Mouse (Mus musculus) left cerebral cortex, adult 9 months (tissue): ENCODE measurements around the gene Cilp2.

Source experiments
- DNase-seq, 2 experiments: peaks; one replicate each; pipeline ENCODE4 v3.0.0; 2022; ENCODE audit warnings: low spot score in 2 of 2

Gene Cilp2

GRCm38 (mm10) chr8:69901484-69902162 lies 14.1 kb upstream of the Cilp2 start:
- DNase-seq = peak; percentile 90 to 98

DNA sequence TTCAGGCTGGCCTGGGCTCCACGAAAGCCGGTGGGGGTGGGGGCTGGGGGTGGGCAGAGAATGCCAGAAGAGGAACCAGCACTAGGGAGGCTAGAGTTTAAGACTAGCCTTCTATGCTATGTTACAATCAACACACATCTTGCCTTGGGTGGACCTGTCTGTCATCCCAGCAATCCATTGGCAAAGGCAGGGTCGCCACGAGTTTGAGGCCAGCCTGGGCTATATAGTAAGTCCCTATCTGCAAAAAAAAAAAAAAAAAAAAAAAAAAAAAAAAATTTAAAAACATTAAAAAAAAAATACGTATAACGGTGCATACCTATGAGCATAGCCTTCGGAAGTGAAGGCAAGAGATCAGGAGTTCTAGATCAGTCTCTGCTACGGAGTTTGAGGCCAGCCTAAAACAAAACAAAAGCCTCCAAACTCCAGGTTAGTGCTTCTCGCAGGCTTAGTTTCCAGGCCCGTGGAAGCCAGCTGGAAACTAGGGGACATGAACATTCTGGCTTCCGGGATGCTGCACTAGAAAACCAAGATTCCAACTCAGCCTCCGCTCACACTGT lies 13.5 kb upstream of the Cilp2 start:
- no peak for DNase-seq

GRCm38 (mm10) chr8:69899876-69900275 lies 12.4 kb upstream of the Cilp2 start:
- DNase-seq = no peak

GRCm38 (mm10) chr8:69897857-69898256 lies 10.4 kb upstream of the Cilp2 start:
- no peak for DNase-seq

DNA sequence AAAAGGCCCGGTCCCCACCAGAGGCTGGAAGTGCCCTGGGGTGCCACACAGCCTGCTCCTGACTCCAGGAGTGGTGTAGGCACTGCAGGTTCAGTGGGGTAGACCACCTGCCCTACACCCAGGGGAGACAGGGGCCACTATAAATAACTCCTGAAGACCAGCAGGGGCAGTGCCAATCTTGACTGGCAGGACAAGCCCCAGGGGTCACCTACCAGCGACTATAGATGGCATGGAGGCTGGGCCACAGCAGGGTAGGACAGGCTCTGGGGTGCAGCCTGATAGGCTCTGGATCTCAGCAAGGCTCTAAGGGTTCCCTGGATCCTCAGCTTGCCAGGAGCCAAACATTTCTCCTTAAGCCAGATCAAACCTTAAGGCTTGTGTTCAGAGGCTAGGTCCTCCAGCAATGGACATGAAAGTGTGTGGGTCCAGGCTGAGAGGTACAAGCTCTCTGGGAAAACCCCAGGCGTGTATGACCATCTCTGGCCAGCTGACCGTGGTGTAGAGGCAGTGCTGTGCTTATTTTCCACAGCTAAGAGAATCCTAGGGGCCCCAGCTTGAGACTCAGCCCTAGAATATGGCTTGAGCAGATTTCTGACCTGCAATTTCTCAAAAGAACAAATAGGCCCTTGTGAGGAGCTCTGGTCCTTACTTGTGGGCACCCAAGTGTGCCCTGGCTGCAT lies 8.4 kb upstream of the Cilp2 start:
- DNase-seq = no peak

- DNase-seq = no peak
These were observed 7.4 kb upstream of the Cilp2 start for GRCm38 (mm10) chr8:69894836-69895332.

- DNase-seq = peak in 1 of 2 experiments; percentile 62
These were observed 6.4 kb upstream of the Cilp2 start for GRCm38 (mm10) chr8:69893863-69894262.

DNA sequence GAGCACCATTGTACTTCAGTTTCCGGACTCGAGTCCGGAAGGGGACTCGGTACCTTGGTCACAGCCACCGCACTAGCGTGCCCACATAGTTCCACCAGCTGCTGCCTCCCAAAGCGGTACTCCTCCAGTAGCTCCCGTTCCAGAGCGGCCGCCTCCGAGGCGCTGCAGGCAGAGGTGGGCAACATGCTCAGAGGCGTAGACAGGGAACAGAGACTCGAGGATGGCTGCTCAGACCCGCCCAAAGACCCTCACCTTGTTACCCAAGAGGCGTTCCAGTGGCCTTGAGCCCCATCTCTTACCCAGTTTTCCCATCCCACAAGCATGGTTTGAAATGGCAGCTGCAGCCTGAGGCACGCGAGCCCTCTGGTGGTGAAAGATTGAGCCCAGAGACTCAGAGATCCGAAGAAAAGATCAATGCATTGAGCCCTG lies 3.3 kb upstream of the Cilp2 start:
- peak in 1 of 2 experiments; percentile 76 for DNase-seq

DNA sequence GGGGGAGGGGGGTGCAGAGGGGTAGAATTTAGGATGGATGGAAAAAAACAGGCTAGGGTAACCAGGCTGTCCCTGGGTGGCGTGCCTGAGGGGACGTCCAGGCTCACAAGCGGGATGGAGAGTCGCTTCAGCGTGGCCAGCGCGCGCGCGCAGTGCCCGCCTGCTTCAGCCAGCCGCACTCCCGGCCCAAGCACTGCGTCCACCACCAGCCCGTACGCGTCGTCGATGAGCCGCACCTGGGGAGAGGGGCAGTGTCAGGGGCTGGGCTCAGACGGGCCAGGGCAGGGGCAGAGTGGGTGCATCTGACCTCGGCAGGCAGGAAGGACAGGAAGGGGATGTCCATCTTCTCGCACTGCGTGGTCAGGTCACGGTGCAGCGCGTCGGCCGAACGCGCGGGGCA lies 1.4 kb upstream of the Cilp2 start:
- no peak for DNase-seq

- DNase-seq = no peak
These were observed 868 bp upstream of the Cilp2 start for GRCm38 (mm10) chr8:69888244-69888866.

DNA sequence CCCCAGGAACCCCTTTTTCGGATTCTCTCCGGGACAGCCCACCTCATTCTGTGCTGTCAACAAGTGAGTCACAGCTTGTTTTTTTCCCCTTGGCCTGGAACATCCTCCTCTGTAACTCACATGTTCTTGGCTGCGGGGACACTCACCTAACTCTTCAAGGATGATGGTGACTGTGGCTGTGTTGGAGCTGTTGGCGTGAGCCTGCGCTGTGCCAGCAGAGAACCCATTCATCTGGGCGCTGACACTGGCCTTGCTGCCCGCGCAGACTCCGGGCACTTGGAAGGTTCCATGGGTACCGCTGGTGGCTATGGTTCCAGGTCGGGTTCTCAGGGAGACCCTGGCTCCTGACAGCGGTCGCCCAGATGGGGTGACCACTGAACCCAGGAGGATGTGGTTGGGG lies 3.3 kb downstream of the Cilp2 start:
- DNase-seq = no peak

DNA sequence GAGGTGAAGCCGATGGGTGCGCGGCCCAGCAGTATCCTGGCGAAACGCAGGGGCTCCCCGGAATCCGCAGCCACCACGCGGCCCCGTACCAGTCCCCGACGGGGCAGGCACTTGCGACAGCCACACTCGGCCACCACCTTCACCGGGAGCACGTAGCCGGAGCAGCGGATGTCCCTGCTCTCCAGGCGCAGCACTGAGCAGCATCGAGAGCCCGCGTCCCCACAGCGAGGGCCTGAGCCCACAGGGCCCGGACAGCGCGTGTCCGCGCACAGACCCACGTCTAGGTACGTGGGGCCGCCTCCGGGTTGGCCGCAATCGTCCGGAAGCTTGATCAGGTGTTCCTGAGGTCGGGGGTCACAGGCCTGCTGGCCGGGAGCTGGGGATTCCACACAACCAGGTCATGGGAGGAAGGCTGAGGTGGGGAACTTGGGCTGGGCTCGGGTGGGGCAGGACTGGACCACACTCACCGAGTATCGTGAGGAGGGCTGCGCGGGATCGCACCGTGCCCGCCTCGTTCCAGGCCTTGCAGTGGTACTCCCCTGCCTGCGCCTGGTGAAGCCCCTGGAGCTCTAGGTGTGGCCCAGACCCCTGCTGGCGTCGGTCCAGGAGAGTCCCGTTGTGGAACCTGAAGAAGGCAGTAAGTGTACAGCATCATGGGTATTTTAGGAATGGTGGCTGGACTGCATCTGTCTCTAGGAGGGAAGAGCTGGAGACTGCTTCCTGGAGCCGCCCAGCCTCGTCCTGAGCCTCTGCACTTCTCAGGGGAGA lies 4.5 kb downstream of the Cilp2 start:
- no peak for DNase-seq

DNA sequence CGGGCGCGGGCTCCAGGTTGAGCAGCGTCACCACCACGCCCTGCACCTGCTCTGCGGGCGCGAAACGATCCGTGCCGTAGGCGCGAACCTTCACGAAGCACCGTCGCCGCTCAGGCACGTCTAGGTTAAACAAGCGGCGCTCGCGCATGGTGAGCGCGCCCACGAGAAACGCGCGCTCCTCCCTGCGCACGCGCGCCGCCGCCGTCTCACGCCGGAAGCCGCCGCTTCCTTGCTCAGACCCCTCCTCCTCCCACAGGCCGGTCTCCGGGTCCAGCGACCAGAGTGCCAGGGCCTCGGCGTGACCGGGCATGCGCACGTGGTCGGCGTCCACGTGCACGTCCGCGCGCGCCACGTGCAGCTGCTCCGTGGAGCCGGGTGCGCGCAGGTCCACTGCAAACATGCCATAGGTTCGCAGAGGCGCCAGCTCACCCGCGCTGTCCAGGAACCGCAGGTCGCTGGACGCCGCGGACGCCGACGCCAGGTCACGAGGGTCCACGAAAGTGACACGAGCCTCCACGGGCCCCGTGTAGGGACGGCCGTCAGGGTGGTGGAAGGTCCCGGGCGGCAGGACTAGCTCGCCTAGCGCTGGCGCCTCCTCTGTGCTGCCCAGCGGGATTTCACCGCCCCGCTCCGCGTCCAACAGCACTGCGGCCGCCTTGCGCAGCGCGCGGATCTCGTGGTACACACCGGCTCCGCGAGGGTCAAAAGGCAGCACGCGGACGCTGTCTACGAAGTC lies 5.3 kb downstream of the Cilp2 start:
- no peak for DNase-seq

DNA sequence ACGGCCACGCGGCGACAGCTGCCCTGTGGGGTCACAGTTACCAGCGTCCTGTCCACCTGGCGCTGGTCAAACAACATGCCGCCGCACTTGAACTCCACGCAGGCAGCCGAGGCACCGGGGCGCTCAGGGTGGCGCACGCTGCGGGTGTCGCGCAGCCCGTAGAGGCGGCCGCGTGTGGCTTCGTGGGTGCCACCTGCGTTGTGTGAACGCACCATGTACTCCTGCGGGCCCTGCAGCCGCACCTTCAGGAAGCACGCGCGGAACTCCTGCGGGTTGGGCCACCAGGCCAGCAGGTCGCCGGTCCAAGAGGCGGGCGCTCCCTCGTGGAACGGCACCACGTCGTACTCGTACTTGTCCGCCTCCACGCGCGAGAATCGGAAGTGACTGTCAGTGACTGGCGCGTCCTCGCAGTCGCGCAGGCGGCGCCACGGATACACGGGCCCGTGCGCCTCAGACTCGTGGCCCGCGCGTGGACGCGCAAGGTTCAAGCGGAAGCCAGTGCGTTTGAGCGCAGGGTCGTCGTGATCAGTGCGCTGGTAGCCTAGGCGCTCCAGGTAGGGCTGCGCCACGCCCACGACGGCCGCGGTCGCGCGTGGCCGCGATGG lies 6.1 kb downstream of the Cilp2 start:
- no peak for DNase-seq

- DNase-seq = no peak
These were observed 6.6 kb downstream of the Cilp2 start for GRCm38 (mm10) chr8:69880841-69881240.

GRCm38 (mm10) chr8:69879678-69880077 lies 7.8 kb downstream of the Cilp2 start:
- no peak for DNase-seq

- no peak for DNase-seq
These were observed 9.5 kb downstream of the Cilp2 start for GRCm38 (mm10) chr8:69877992-69878391.

- no peak for DNase-seq
These were observed 10.1 kb downstream of the Cilp2 start for GRCm38 (mm10) chr8:69877396-69877795.

- no peak for DNase-seq
These were observed 10.5 kb downstream of the Cilp2 start for GRCm38 (mm10) chr8:69876967-69877366.

DNA sequence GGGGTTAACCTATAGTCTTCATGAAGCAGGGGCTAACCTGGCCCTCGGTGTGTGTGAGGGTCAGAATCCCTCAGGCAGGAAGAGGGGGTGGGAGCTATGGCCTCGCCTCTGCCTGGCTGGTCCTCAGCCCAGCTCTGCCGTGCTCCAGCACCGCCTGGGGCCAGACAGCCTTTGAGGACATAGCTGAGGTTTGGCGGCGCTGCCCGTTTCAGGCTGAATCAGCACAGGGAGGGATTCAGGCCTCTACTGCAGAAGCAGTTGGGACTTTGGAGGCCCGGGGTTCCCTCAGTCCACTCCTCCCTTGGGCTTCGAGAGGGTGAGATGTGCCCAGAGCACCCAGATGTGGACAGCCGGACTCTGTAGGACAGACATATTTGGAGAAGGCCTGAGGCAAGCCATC lies 11.4 kb downstream of the Cilp2 start:
- DNase-seq = no peak

DNA sequence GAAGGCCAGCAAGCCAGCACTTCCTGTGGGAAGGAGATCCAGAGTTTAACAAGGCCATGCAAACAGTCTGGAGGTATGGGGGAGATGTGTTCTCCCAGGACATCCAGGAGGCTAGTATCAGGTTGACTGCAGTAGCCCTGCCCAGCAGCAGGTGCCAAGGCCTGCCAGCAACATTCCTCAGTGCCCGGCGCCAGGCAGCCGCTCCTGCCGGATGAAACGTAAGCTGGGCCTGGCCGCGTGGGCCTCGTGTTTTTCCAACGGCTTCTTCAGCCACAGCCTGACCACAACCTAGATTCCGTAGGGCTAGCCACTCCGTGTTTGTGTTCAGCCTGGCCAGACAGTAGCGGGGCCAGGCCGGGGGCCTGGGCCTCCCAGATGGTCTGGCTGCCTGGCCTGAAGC lies 12.8 kb downstream of the Cilp2 start:
- DNase-seq = no peak
